Mouse (Mus musculus) liver, embryonic 13.5 days (tissue): Measurements from ENCODE around the gene Ifi27l2b. TPM values are rescaled to one million over a fixed set of nuclear protein-coding genes. Genes with fewer than 3 reads are reported as not detected.
A peak's percentile ranks its signal among the peaks of the same experiment; 100 is the strongest.
"Not testable (repeated sequence)": the region's sequence is repeated elsewhere in the genome, so short reads cannot be mapped to it uniquely, and the experiment has no call there.

ENCODE experiments used
- ATAC-seq: fragments of 200-750 bp; cut with Nextera tagmentation; 2 replicates; pipeline ENCODE4 v1.8.0; 2017; ENCODE audit warnings: low read depth, mild to moderate bottlenecking, moderate number of reproducible peaks, moderate library complexity
- DNase-seq: peaks from one replicate; pipeline ENCODE4 v3.0.0; 2022
- H3K27ac ChIP-seq: fragments of 300-500 bp; sonication (generic); 2 replicates; pipeline ENCODE4 v1.5.1; 2015; ENCODE audit warnings: moderate library complexity, mild to moderate bottlenecking, inconsistent platforms
- H3K27me3 ChIP-seq: fragments of 300-500 bp; sonication (generic); 2 replicates; pipeline ENCODE4 v1.6.1; 2015; ENCODE audit warnings: mild to moderate bottlenecking, inconsistent platforms
- H3K36me3 ChIP-seq: fragments of 300-500 bp; sonication (generic); 2 replicates; pipeline ENCODE4 v1.6.1; 2015; ENCODE audit warnings: mild to moderate bottlenecking, inconsistent platforms
- H3K4me1 ChIP-seq: fragments of 300-500 bp; sonication (generic); replicated peaks from 2 replicates; pipeline ENCODE4 v1.6.1; 2015; ENCODE audit warnings: inconsistent platforms
- H3K4me2 ChIP-seq: fragments of 300-500 bp; sonication (generic); 2 replicates; pipeline ENCODE4 v1.6.1; 2015; ENCODE audit warnings: inconsistent platforms, mild to moderate bottlenecking, moderate library complexity
- H3K4me3 ChIP-seq: fragments of 300-500 bp; sonication (generic); replicated peaks from 2 replicates; pipeline ENCODE4 v1.5.1; 2015; ENCODE audit warnings: mild to moderate bottlenecking, inconsistent platforms
- H3K9ac ChIP-seq: fragments of 300-500 bp; sonication (generic); 2 replicates; pipeline ENCODE4 v1.6.1; 2015; ENCODE audit warnings: mild to moderate bottlenecking, inconsistent platforms
- H3K9me3 ChIP-seq: fragments of 300-500 bp; sonication (generic); replicated peaks from 2 replicates; pipeline ENCODE4 v1.6.1; 2016; ENCODE audit warnings: inconsistent platforms
- WGBS: fragments of 180-500 bp; shearing (Covaris S2); methylation state at CpG from one replicate; pipeline ENCODE4 v1.1.7; 2015; ENCODE audit not compliant: insufficient replicate concordance; 5-methylcytosine and 5-hydroxymethylcytosine counted together
- polyA plus RNA-seq: library from polyadenylated mRNA; unstranded; fragments of >200 nt; fragmentation: Nextera tagmentation; extraction: Ambion mirVana; gene quantifications from 2 replicates; pipeline ENCODE4 v1.2.1, GENCODE M21; 2015

Ifi27l2b gene
- polyA plus RNA-seq, 1 experiment from 2014 or later = not detected

GRCm38 (mm10) chr12:103482781-103483180, 25.8 kb upstream of the Ifi27l2b start:
- no peaks in the 10 kb centered on the region for H3K27me3 ChIP-seq
- ATAC-seq = no peak
- no peak overlapping the region for H3K4me3 ChIP-seq
- DNase-seq = no peak
- WGBS = 52% methylated on average over 2 of the region's 2 CpGs
- H3K4me1 ChIP-seq = no peaks in the 10 kb centered on the region
- no peak overlapping the region for H3K27ac ChIP-seq
- H3K4me2 ChIP-seq = no peak overlapping the region
- no peaks in the 10 kb centered on the region for H3K36me3 ChIP-seq
- no peaks in the 10 kb centered on the region for H3K9me3 ChIP-seq
- no peak overlapping the region for H3K9ac ChIP-seq

GRCm38 (mm10) chr12:103481671-103482070, 24.6 kb upstream of the Ifi27l2b start:
- no peak overlapping the region for H3K9ac ChIP-seq
- DNase-seq (no peak), ATAC-seq (no peak)
- H3K27ac ChIP-seq = no peak overlapping the region
- H3K4me2 ChIP-seq = no peak overlapping the region
- H3K4me1 ChIP-seq = no peaks in the 10 kb centered on the region
- WGBS = 48% methylated on average over 5 of the region's 5 CpGs
- H3K4me3 ChIP-seq = no peak overlapping the region
- H3K9me3 ChIP-seq = no peaks in the 10 kb centered on the region
- no peaks in the 10 kb centered on the region for H3K36me3 ChIP-seq
- no peaks in the 10 kb centered on the region for H3K27me3 ChIP-seq

DNA sequence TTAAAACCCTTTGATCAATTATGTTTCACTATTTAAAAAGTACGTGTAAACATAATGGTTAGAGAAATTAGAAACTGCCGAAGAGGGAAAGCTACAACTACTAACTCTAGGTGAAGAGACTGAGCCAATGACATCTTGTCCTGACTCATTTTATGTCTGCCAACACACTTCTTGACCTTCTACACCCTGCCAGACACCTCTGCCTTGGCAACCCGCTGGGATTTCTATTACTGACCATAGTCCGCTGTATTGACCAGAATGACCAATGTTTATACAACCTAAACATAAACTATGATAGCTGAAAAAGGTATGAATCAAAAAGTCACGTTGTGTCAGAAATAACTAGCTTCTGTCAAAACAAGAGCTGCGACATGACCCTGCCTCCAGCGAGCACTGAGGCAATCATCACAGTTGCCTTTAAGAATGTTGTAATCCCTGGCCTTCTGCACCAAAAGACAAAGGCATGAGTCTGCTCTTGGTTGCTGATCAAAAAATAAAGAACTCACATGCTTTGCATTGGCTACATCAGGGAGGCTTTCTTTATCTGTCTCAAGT, 20.5 kb upstream of the Ifi27l2b start:
- ATAC-seq (no peak), DNase-seq (no peak)
- WGBS = 59% methylated on average over 7 of the region's 7 CpGs
- Histone ChIP-seq H3K4me1 (no peaks in the 10 kb centered on the region), H3K9me3 (no peaks in the 10 kb centered on the region), H3K4me3 (no peak overlapping the region), H3K9ac (no peak overlapping the region), H3K4me2 (no peak overlapping the region), H3K36me3 (no peaks in the 10 kb centered on the region), H3K27me3 (no peaks in the 10 kb centered on the region), H3K27ac (no peak overlapping the region)

GRCm38 (mm10) chr12:103476779-103477389, 19.9 kb upstream of the Ifi27l2b start:
- Histone ChIP-seq H3K36me3 (no peaks in the 10 kb centered on the region), H3K27ac (no peak overlapping the region), H3K27me3 (no peaks in the 10 kb centered on the region), H3K9ac (no peak overlapping the region), H3K9me3 (no peaks in the 10 kb centered on the region), H3K4me3 (no peak overlapping the region), H3K4me1 (no peaks in the 10 kb centered on the region), H3K4me2 (no peak overlapping the region)
- DNase-seq (no peak), ATAC-seq (no peak)
- WGBS = 53% methylated on average over 1 of the region's 1 CpGs

- H3K9me3 ChIP-seq = no peaks in the 10 kb centered on the region
- no peak overlapping the region for H3K4me3 ChIP-seq
- ATAC-seq (no peak), DNase-seq (no peak)
- no peak overlapping the region for H3K27ac ChIP-seq
- no peak overlapping the region for H3K9ac ChIP-seq
- no peaks in the 10 kb centered on the region for H3K4me1 ChIP-seq
- 18% methylated on average over 2 of the region's 2 CpGs for WGBS
- no peaks in the 10 kb centered on the region for H3K27me3 ChIP-seq
- no peaks in the 10 kb centered on the region for H3K36me3 ChIP-seq
- H3K4me2 ChIP-seq = no peak overlapping the region
Observed at GRCm38 (mm10) chr12:103474481-103474880, 17.5 kb upstream of the Ifi27l2b start.

GRCm38 (mm10) chr12:103456727-103457126, 296 bp downstream of the Ifi27l2b start:
- not testable (repeated sequence) for ATAC-seq, H3K4me1 ChIP-seq, H3K27me3 ChIP-seq, H3K4me3 ChIP-seq, H3K36me3 ChIP-seq, H3K9ac ChIP-seq, H3K27ac ChIP-seq, H3K9me3 ChIP-seq, H3K4me2 ChIP-seq, DNase-seq
- no CpG with 5 or more reads among the region's 1 CpGs for WGBS

- Histone ChIP-seq H3K4me3 (no peak overlapping the region), H3K27me3 (no peaks in the 10 kb centered on the region), H3K4me1 (no peaks in the 10 kb centered on the region), H3K4me2 (no peak overlapping the region), H3K9me3 (no peaks in the 10 kb centered on the region), H3K9ac (no peak overlapping the region), H3K36me3 (no peaks in the 10 kb centered on the region), H3K27ac (no peak overlapping the region)
- ATAC-seq = no peak
- DNase-seq = no peak
Observed at GRCm38 (mm10) chr12:103453361-103453760, 3.7 kb downstream of the Ifi27l2b start.

- no peaks in the 10 kb centered on the region for H3K9me3 ChIP-seq
- H3K36me3 ChIP-seq = no peaks in the 10 kb centered on the region
- no peaks in the 10 kb centered on the region for H3K4me1 ChIP-seq
- 71% methylated on average over 3 of the region's 3 CpGs for WGBS
- ATAC-seq (no peak), DNase-seq (no peak)
- H3K9ac ChIP-seq = no peak overlapping the region
- no peaks in the 10 kb centered on the region for H3K27me3 ChIP-seq
- H3K4me3 ChIP-seq = no peak overlapping the region
- H3K4me2 ChIP-seq = no peak overlapping the region
- H3K27ac ChIP-seq = no peak overlapping the region
Observed at GRCm38 (mm10) chr12:103445060-103445459, 12.0 kb downstream of the Ifi27l2b start.

DNA sequence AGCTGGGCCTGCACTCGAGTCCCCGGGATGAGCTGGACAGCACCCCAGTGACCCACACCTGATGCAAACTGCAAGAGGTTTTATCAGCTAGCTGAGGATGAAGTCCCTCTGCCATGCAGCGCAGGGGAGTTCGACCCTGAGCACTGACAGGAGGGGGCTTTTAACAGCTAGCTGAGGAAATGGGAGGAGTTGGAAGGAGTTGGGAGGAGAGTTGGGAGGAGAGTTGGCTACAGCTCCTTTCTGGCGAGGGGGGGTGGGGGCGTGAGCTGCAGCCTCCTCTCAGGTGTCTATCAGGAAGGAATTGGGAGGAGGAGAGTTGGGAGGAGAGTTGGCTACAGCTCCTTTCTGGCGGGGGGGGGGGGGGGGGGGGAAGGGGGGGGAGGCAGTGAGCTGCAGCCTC, 12.8 kb downstream of the Ifi27l2b start:
- DNase-seq, H3K27me3 ChIP-seq, H3K4me3 ChIP-seq, H3K4me1 ChIP-seq, H3K4me2 ChIP-seq, H3K9ac ChIP-seq, H3K27ac ChIP-seq, H3K36me3 ChIP-seq, H3K9me3 ChIP-seq, ATAC-seq: not testable (repeated sequence)
- whole genome bisulfite sequencing = 33% methylated on average over 6 of the region's 7 CpGs

GRCm38 (mm10) chr12:103443524-103443923, 13.5 kb downstream of the Ifi27l2b start, which contains the start of gene Ifi27l2a:
TSS of gene Ifi27l2a (minus strand) at chr12:103443680.
- WGBS = 23% methylated on average over 3 of the region's 3 CpGs
- Histone ChIP-seq H3K4me1 (no peaks in the 10 kb centered on the region), H3K9ac (no peak within 1 kb of the TSS), H3K4me2 (no peak within 1 kb of the TSS), H3K9me3 (no peaks in the 10 kb centered on the region), H3K27me3 (no peaks in the 10 kb centered on the region), H3K27ac (no peak within 1 kb of the TSS), H3K4me3 (no peak within 1 kb of the TSS), H3K36me3 (no peaks in the 10 kb centered on the region)
- ATAC-seq (no peak), DNase-seq (no peak)

DNA sequence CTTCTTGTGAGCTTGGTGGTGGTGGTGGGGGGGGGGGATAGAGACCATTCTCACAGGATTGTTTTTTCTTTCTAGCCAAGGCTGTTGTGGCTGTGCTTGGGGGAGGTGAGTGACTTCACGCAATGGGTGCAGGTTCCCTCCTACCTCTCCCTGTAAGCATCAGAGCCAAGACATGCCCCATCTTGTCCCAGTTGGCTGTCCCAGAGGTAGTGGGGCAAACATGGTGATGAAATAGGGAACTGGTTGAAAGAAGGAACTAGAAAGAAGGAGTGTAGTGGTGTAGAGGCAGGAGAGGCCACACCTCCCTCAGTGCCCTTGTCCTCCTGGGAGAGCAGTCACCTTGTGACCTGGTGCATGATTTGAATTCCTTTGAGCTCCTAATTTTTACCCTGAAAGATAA, 19.4 kb downstream of the Ifi27l2b start:
- no peaks in the 10 kb centered on the region for H3K36me3 ChIP-seq
- H3K4me1 ChIP-seq = no peaks in the 10 kb centered on the region
- no peak overlapping the region for H3K4me3 ChIP-seq
- H3K4me2 ChIP-seq = no peak overlapping the region
- no peak overlapping the region for H3K9ac ChIP-seq
- H3K27ac ChIP-seq = no peak overlapping the region
- ATAC-seq (no peak), DNase-seq (no peak)
- H3K27me3 ChIP-seq = no peaks in the 10 kb centered on the region
- no peaks in the 10 kb centered on the region for H3K9me3 ChIP-seq
- 81% methylated on average over 1 of the region's 1 CpGs for WGBS

DNA sequence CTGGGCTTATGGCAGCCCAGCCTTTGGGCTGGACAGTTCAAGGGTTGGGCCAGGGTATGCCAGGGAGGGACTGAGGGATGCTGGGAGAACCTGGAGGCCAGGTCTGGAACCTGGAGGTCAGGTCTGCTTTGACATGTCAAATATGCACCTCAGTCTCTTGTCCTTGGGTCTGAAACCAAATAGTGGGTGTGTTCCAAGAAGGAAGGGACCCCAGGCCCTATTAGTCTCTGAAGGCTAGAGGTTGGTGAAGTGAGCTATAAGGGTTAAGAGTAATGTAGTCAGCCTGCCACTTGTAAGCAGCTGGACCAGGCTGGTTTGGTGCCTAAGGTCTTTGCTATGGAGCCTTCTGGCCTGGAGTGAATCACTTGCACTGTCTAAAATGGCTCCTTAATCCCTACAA, 22.2 kb downstream of the Ifi27l2b start:
- Histone ChIP-seq H3K27me3 (no peaks in the 10 kb centered on the region), H3K4me1 (no peaks in the 10 kb centered on the region), H3K9me3 (no peaks in the 10 kb centered on the region), H3K4me2 (peak overlapping the region; percentile 44), H3K36me3 (no peaks in the 10 kb centered on the region), H3K9ac (no peak overlapping the region), H3K4me3 (no peak overlapping the region), H3K27ac (no peak overlapping the region)
- ATAC-seq (no peak), DNase-seq (no peak)
